Mouse (Mus musculus): ENCODE measurements around the gene Amotl2.

DNA sequence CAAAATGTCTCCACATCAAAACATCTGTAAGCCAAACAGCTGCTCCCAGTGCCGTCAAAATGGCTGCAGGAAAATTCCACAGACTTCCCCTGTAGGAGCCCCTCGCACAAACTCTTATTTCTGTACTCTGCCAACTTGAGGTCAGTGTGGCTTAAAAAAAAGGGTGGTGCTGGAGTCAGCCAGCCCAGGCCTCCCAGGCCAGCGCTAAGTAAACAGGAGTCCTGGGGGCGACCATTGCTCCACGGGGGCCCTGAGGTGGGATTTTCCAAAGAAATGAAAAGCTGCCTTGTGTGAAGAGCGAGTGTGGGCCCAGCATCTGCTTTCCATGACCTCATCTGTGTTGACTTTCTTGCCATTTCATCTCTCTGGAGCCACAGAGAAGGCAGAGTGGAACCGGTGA lies 35.0 kb upstream of the Amotl2 start:
- TF ChIP-seq GATA1 (IDR thresholded peaks at IDR 0.05; ENCODE audit: borderline replicate concordance, low read length) (no peak), FLI1 (IDR thresholded peaks at IDR 0.05; ENCODE audit: low read length) (no peak)

Measured in megakaryocyte, embryonic 14.5 days (primary cell).